Mouse (Mus musculus) liver, embryonic 14.5 days (tissue): Measurements from ENCODE around the gene Arhgef17. TPM values are rescaled to one million over a fixed set of nuclear protein-coding genes. Genes with fewer than 3 reads are reported as not detected.

Experiments used
- ATAC-seq: fragments of 200-750 bp; cut with Nextera tagmentation; 2 replicates; pipeline ENCODE4 v1.8.0; 2017; ENCODE audit warnings: moderate number of reproducible peaks, mild to moderate bottlenecking, moderate library complexity; ENCODE audit not compliant: insufficient read depth
- DNase-seq, 3 experiments: peaks; one replicate each; pipeline ENCODE4 v3.0.0-alpha.2; 2012 to 2013; ENCODE audit warnings: low read depth in 3 of 3, low spot score in 3 of 3
- H3K27ac ChIP-seq: fragments of 300-500 bp; sonication (generic); 2 replicates; pipeline ENCODE4 v1.5.1; 2014; ENCODE audit warnings: moderate library complexity, mild to moderate bottlenecking, control low read depth, inconsistent platforms
- H3K27me3 ChIP-seq: fragments of 300-500 bp; sonication (generic); 2 replicates; pipeline ENCODE4 v1.6.1; 2014; ENCODE audit warnings: mild to moderate bottlenecking, low read length, moderate library complexity; ENCODE audit not compliant: control insufficient read depth, insufficient read depth
- H3K36me3 ChIP-seq: fragments of 300-500 bp; sonication (generic); replicated peaks from 2 replicates; pipeline ENCODE4 v1.6.1; 2014; ENCODE audit warnings: low read depth; ENCODE audit not compliant: control insufficient read depth, insufficient read depth
- H3K4me1 ChIP-seq, 2 experiments: fragments of 200-500 bp in 1 of 2; fragments of 300-500 bp in 1 of 2; sonication (generic) in 1 of 2; replicated peaks; 2 replicates each; pipeline ENCODE4 v1.6.1; 2012 to 2014; ENCODE audit warnings: antibody characterized with exemption in 1 of 2, inconsistent platforms in 1 of 2, low read length in 1 of 2; ENCODE audit not compliant: control insufficient read depth in 2 of 2, insufficient read depth in 2 of 2
- H3K4me2 ChIP-seq: fragments of 300-500 bp; sonication (generic); 2 replicates; pipeline ENCODE4 v1.6.1; 2014; ENCODE audit warnings: low read depth, mild to moderate bottlenecking, control low read depth, moderate library complexity
- H3K4me3 ChIP-seq, 2 experiments: fragments of 200-500 bp in 1 of 2; fragments of 300-500 bp in 1 of 2; sonication (generic) in 1 of 2; 2 replicates each; pipeline ENCODE4 v1.5.1; 2012 to 2014; ENCODE audit warnings: low read depth in 2 of 2, low read length in 2 of 2, mild to moderate bottlenecking in 2 of 2, control low read depth in 1 of 2, inconsistent platforms in 1 of 2, moderate library complexity in 1 of 2; ENCODE audit not compliant: insufficient read depth in 1 of 2
- H3K9ac ChIP-seq: fragments of 300-500 bp; sonication (generic); replicated peaks from 2 replicates; pipeline ENCODE4 v1.6.1; 2014; ENCODE audit warnings: mild to moderate bottlenecking, control low read depth, moderate library complexity
- H3K9me3 ChIP-seq: fragments of 300-500 bp; sonication (generic); 2 replicates; pipeline ENCODE4 v1.6.1; 2016; ENCODE audit warnings: low read length, mixed read lengths; ENCODE audit not compliant: control insufficient read depth
- CTCF ChIP-seq: IDR thresholded peaks from 2 replicates; pipeline ENCODE4 v1.5.1; 2016; ENCODE audit warnings: antibody characterized with exemption, low read depth, control low read depth
- EP300 ChIP-seq: IDR thresholded peaks from 2 replicates; pipeline ENCODE4 v1.6.1; 2016; ENCODE audit warnings: antibody characterized with exemption, low read depth
- WGBS: fragments of 180-500 bp; shearing (Covaris S2); extraction: QIAGEN DNeasy Blood & Tissue Kit; methylation state at CpG from one replicate; pipeline ENCODE4 v1.1.7; 2014; ENCODE audit not compliant: insufficient replicate concordance; 5-methylcytosine and 5-hydroxymethylcytosine counted together
- polyA plus RNA-seq, 2 experiments: library from polyadenylated mRNA; depleted of rRNA in 1 of 2; stranded (reverse) in 1 of 2; unstranded in 1 of 2; fragments of >200 nt; fragmentation: Nextera tagmentation in 1 of 2; extraction: Ambion mirVana in 1 of 2; gene quantifications; 2 replicates each; pipeline versions ENCODE4 v1.2.1 to v1.2.3; 2012 to 2014

The Arhgef17 gene
- polyA plus RNA-seq, 2 experiments: 0.70 to 1.7 TPM

- Histone ChIP-seq H3K27ac (no peak overlapping the region), H3K4me3 (no peak overlapping the region), H3K36me3 (no peaks in the 10 kb centered on the region), H3K9me3 (no peaks in the 10 kb centered on the region), H3K9ac (no peak overlapping the region), H3K4me2 (no peak overlapping the region), H3K4me1 (peaks cover 0 to 3% of the 10 kb centered on the region in 2 experiments; a peak in 2 of 4 replicates), H3K27me3 (no peaks in the 10 kb centered on the region)
- TF ChIP-seq EP300 (no peak), CTCF (no peak)
- WGBS: 62% methylated on average over 7 of the region's 7 CpGs
- no peak for DNase-seq
- ATAC-seq: no peak
Measured at GRCm38 (mm10) chr7:100919006-100919808, 12.7 kb downstream of the Arhgef17 start.

- Histone ChIP-seq H3K9ac (no peak overlapping the region), H3K9me3 (no peaks in the 10 kb centered on the region), H3K4me3 (no peak overlapping the region), H3K27ac (no peak overlapping the region), H3K4me2 (no peak overlapping the region), H3K36me3 (no peaks in the 10 kb centered on the region), H3K27me3 (no peaks in the 10 kb centered on the region), H3K4me1 (peaks cover 0 to 4% of the 10 kb centered on the region in 2 experiments; a peak in 2 of 4 replicates)
- ATAC-seq (no peak), DNase-seq (no peak)
- WGBS: 49% methylated on average over 9 of the region's 9 CpGs
- TF ChIP-seq EP300: no peak
- no peak for TF ChIP-seq CTCF
Measured at GRCm38 (mm10) chr7:100918176-100918575, 13.7 kb downstream of the Arhgef17 start.

- no peak for ATAC-seq
- Histone ChIP-seq H3K4me1 (peaks cover 0 to 4% of the 10 kb centered on the region in 2 experiments; a peak in 2 of 4 replicates), H3K9me3 (no peaks in the 10 kb centered on the region), H3K4me2 (no peak overlapping the region), H3K9ac (no peak overlapping the region), H3K27ac (no peak overlapping the region), H3K4me3 (no peak overlapping the region), H3K36me3 (no peaks in the 10 kb centered on the region), H3K27me3 (no peaks in the 10 kb centered on the region)
- 60% methylated on average over 6 of the region's 6 CpGs for WGBS
- no peak for TF ChIP-seq CTCF
- DNase-seq: no peak
Measured at GRCm38 (mm10) chr7:100917751-100918150, 14.2 kb downstream of the Arhgef17 start.

GRCm38 (mm10) chr7:100916526-100916925 lies 15.4 kb downstream of the Arhgef17 start:
- Histone ChIP-seq H3K27ac (no peak overlapping the region), H3K9ac (no peak overlapping the region), H3K9me3 (no peaks in the 10 kb centered on the region), H3K4me1 (peaks cover 0 to 4% of the 10 kb centered on the region in 2 experiments; a peak in 2 of 4 replicates), H3K4me2 (no peak overlapping the region), H3K36me3 (no peaks in the 10 kb centered on the region), H3K4me3 (no peak overlapping the region), H3K27me3 (no peaks in the 10 kb centered on the region)
- ATAC-seq: no peak
- no peak for DNase-seq
- TF ChIP-seq CTCF (no peak), EP300 (no peak)
- 57% methylated on average over 6 of the region's 6 CpGs for WGBS

GRCm38 (mm10) chr7:100915204-100915603 lies 16.7 kb downstream of the Arhgef17 start:
- Histone ChIP-seq H3K4me2 (no peak overlapping the region), H3K9ac (no peak overlapping the region), H3K9me3 (no peaks in the 10 kb centered on the region), H3K27ac (no peak overlapping the region), H3K27me3 (no peaks in the 10 kb centered on the region), H3K36me3 (no peaks in the 10 kb centered on the region), H3K4me1 (peaks cover 0 to 12% of the 10 kb centered on the region in 2 experiments; a peak in 2 of 4 replicates), H3K4me3 (no peak overlapping the region)
- DNase-seq (no peak), ATAC-seq (no peak)
- TF ChIP-seq EP300 (no peak), CTCF (no peak)
- 62% methylated on average over 5 of the region's 5 CpGs for WGBS
